Mouse (Mus musculus) spleen, adult 12 weeks (tissue): Measurements from ENCODE around the gene Tpo.

Source experiments
- DNase-seq: peaks from one replicate; pipeline ENCODE4 v3.0.0; 2022; ENCODE audit warnings: low spot score

Gene Tpo

GRCm38 (mm10) chr12:30132524-30132923 lies at the start of gene Tpo:
Gene Tpo (minus strand): TSS chr12:30132624.
- DNase-seq, result no peak

GRCm38 (mm10) chr12:30181721-30182120 lies 49.3 kb upstream of the Tpo start:
- DNase-seq, result no peak

DNA sequence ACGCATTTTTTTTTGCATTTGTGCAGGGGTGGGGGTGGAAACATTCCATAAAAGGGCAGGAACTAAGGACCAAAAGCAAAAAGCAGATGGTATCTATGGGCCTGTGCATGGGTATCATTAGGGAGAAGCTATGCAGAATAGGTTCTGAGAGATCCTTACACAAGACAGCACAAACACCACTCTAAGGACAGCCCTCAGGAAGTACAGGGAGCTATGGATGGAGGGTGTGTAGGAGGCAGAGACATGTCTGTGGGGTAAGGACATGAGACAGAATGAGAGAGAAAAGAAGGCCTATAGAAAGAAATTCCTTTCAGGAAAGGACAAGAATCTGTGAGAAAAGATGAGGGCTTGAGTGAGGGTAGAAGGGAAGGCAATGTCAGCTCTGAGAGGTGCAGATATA lies 47.2 kb upstream of the Tpo start:
- no peak for DNase-seq

GRCm38 (mm10) chr12:30177966-30178365 lies 45.5 kb upstream of the Tpo start:
- DNase-seq, result no peak

DNA sequence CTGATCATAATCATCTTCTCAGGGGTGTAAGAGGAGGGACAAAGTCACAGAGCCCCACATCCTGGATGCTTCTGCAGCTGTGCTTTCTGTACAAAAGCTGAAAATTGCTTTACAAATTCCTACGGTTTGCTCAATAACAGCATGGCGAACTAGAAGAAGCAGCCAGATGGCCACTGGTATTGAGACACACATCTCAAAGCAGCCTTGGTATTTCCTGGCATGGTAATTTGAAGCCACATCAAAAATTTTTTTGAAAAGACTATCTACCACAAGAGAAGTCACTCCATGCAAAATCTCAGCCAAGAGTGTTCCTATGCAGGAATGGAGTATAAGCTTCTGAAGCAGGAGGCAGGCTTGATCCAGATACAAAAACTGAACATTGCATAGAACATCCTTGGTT lies 45.1 kb upstream of the Tpo start:
- DNase-seq, result no peak

DNA sequence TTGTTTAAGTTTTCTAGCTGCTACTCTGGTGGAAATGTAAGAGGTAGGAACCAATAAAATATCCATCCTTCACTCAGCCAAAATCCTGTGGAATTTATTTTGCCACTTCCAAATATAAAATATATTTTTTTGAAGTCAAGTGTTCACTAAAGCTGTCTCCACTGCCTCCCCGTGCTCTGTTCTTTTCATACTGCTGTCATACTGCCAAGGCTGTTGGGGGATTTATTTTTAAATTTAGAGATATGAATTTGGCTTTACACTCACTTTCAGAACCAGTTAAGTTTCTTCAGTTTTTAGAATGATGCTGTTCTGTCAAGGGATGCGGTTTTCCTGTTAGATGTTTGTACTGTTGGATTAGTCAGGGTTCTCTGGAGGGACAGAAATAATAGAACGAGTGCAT lies 36.1 kb upstream of the Tpo start:
- no peak for DNase-seq

DNA sequence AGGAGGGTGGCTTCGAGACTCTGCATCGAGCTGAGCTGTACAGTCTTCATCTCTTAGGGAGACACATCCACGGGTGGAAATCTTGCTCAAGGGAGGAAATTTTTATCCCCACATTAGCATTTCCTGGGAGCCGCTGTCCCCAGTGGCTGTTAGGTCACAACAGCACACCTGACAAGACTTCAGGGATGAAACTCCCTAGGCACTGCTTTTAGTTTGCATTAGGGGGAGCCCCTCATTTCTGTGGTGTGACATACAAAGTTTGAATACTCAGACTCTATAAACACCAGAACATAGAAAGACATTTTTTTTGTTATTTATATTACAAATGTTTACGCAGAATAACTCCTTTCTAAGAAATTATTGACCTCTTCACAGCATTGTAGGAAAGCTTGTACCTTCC lies 32.1 kb upstream of the Tpo start:
- DNase-seq, result no peak

GRCm38 (mm10) chr12:30164005-30164404 lies 31.6 kb upstream of the Tpo start:
- no peak for DNase-seq

DNA sequence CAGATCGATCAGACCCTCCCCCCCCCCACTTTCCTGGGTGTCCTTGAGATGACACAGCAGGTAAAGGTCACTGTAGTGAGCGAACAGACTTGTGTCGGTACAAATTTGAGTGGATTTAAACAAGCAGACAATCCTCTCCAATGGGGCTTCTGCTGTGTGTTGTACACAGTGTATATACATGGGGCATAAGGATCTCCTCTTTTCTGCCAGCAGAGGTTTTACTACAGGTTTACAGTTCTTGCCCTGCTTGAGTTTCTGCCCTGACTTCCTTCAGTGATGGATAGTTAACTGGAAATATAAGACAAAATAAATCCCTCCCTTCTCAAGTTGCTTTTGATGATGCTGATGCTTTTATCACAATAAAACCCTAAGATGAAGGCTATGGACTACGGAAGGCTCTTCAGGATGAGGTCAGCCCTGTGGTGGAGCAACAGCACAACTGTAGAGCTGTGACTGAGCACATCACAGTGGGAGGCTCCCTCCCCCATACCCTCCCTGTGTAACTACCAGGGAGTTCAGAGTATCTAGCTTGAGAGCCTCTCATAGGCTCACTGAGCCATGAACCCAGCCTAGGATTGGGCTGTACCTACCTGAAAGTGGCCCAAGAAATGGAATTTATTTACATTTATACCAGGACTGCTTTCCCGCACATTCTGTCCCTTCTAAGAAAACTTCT lies 29.4 kb upstream of the Tpo start:
- no peak for DNase-seq

GRCm38 (mm10) chr12:30160475-30160874 lies 28.1 kb upstream of the Tpo start:
- no peak for DNase-seq

DNA sequence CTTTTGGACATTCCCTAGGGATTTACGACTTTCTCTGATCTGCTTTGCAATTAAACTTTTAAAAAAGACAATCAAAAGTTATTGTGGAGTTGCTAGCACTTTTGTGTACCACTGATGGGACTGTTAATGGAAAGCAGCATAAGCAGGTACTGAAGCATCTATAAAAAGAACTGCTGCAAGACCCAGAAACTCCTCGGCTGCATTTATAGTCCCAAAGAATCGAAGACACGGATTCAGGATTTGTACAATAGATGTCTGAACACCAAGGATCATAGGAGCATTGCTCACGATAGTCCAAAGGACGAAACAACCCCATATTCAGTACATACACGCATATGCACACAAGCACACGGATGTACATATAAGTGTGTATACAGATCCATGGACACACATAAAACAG lies 27.4 kb upstream of the Tpo start:
- DNase-seq, result no peak

GRCm38 (mm10) chr12:30154079-30154673 lies 21.8 kb upstream of the Tpo start:
- no peak for DNase-seq

GRCm38 (mm10) chr12:30142085-30142484 lies 9.7 kb upstream of the Tpo start:
- DNase-seq, result no peak

GRCm38 (mm10) chr12:30129411-30129716 lies 3.1 kb downstream of the Tpo start:
- no peak for DNase-seq

GRCm38 (mm10) chr12:30128561-30129410 lies 3.6 kb downstream of the Tpo start:
- no peak for DNase-seq

GRCm38 (mm10) chr12:30122347-30122746 lies 10.1 kb downstream of the Tpo start:
- DNase-seq, result no peak

DNA sequence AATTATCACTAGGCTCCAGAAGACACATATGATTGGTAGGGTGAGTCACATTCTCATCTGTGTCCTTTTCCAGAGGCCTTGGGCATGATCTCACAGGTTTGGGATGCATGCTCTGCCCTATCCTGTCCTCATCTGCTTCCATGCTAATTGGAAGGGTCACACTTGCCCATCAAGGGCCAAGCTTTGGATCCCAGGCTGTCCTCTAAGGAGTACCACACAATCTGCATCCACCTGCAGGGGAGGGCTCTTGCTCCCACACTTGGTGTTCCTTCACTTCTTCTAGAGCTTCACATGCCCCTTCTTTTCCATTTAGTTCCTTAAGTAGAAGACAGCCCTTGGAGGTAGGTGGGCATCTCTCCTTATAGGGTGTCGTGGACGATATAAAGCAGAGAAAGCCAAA lies 20.2 kb downstream of the Tpo start:
- DNase-seq, result no peak

- DNase-seq, result no peak
These were observed 22.5 kb downstream of the Tpo start for GRCm38 (mm10) chr12:30109646-30110605.

- no peak for DNase-seq
These were observed 29.4 kb downstream of the Tpo start for GRCm38 (mm10) chr12:30102891-30103565.

- no peak for DNase-seq
These were observed 40.3 kb downstream of the Tpo start for GRCm38 (mm10) chr12:30092081-30092480.

- DNase-seq, result no peak
These were observed 48.5 kb downstream of the Tpo start for GRCm38 (mm10) chr12:30083971-30084370.

DNA sequence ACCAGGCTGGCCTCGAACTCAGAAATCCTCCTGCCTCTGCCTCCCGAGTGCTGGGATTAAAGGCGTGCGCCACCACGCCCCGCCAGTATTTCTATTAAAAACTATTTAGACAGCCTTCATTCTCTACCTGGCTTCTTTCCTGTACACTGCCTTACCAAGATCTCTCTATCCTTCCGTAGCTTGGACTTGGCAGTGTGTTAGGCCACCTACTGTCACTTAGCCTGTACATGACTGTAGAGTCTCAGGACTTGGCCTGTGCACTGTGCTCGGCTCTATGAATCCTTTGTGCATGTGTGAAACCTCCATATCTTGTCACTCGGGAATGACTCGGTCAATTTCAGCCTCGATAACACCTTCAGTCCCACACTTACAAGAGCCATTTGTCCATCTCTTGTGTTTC lies 55.4 kb downstream of the Tpo start:
- DNase-seq, result no peak
